Mouse (Mus musculus): Measurements from ENCODE around the gene Nptx1. TPM values are rescaled to one million over a fixed set of nuclear protein-coding genes. Genes with fewer than 3 reads are reported as not detected.

The Nptx1 gene
- polyA plus RNA-seq, 1 experiment from 2014 or later = 1.2 TPM

GRCm38 (mm10) chr11:119539944-119540343 is 7.6 kb downstream of the Nptx1 start:
- WGBS = 34% methylated on average over 14 of the region's 14 CpGs

GRCm38 (mm10) chr11:119533745-119534144 is 13.8 kb downstream of the Nptx1 start:
- Histone ChIP-seq H3K4me1 (no peaks in the 10 kb centered on the region), H3K9me3 (no peaks in the 10 kb centered on the region), H3K36me3 (no peaks in the 10 kb centered on the region), H3K4me2 (no peak overlapping the region), H3K27me3 (no peaks in the 10 kb centered on the region), H3K4me3 (no peak overlapping the region), H3K27ac (no peak overlapping the region), H3K9ac (no peak overlapping the region)
- WGBS = 60% methylated on average over 7 of the region's 7 CpGs
- no peak for ATAC-seq (ENCODE audit: insufficient number of reproducible peaks, low FRiP score, low TSS enrichment, low read depth)

More at GRCm38 (mm10) chr11:119539944-119540343, 7.6 kb downstream of the Nptx1 start:
- Histone ChIP-seq H3K27me3 (peaks cover 54% of the 10 kb centered on the region), H3K4me2 (no peak overlapping the region), H3K36me3 (no peaks in the 10 kb centered on the region), H3K27ac (no peak overlapping the region), H3K4me3 (no peak overlapping the region), H3K9ac (no peak overlapping the region), H3K4me1 (no peaks in the 10 kb centered on the region), H3K9me3 (no peaks in the 10 kb centered on the region)
- ATAC-seq (ENCODE audit: insufficient number of reproducible peaks, low FRiP score, low TSS enrichment, low read depth) = no peak

- Histone ChIP-seq H3K4me3 (no peak overlapping the region), H3K9ac (no peak overlapping the region), H3K4me1 (no peaks in the 10 kb centered on the region), H3K27ac (no peak overlapping the region), H3K36me3 (no peaks in the 10 kb centered on the region), H3K4me2 (no peak overlapping the region), H3K27me3 (no peaks in the 10 kb centered on the region), H3K9me3 (no peaks in the 10 kb centered on the region)
- no peak for ATAC-seq (ENCODE audit: insufficient number of reproducible peaks, low FRiP score, low TSS enrichment, low read depth)
- 70% methylated on average over 8 of the region's 8 CpGs for WGBS
Measured at GRCm38 (mm10) chr11:119532460-119532859, 15.1 kb downstream of the Nptx1 start.

- no peak overlapping the region for H3K4me3 ChIP-seq
- H3K4me1 ChIP-seq = peaks cover 3% of the 10 kb centered on the region
- no peak overlapping the region for H3K9ac ChIP-seq
- H3K36me3 ChIP-seq = no peaks in the 10 kb centered on the region
- no peaks in the 10 kb centered on the region for H3K27me3 ChIP-seq
- H3K9me3 ChIP-seq = no peaks in the 10 kb centered on the region
- ATAC-seq (ENCODE audit: insufficient number of reproducible peaks, low FRiP score, low TSS enrichment, low read depth) = no peak
- WGBS = 55% methylated on average over 11 of the region's 11 CpGs
- H3K4me2 ChIP-seq = no peak overlapping the region
- no peak overlapping the region for H3K27ac ChIP-seq
Measured at GRCm38 (mm10) chr11:119528930-119529329, 18.6 kb downstream of the Nptx1 start.

GRCm38 (mm10) chr11:119526068-119526966 is 21.2 kb downstream of the Nptx1 start:
- Histone ChIP-seq H3K9ac (no peak overlapping the region), H3K4me3 (no peak overlapping the region), H3K4me2 (no peak overlapping the region), H3K27me3 (no peaks in the 10 kb centered on the region), H3K9me3 (no peaks in the 10 kb centered on the region), H3K36me3 (no peaks in the 10 kb centered on the region), H3K4me1 (peaks cover 3% of the 10 kb centered on the region), H3K27ac (no peak overlapping the region)
- no peak for ATAC-seq (ENCODE audit: insufficient number of reproducible peaks, low FRiP score, low TSS enrichment, low read depth)
- WGBS = 73% methylated on average over 14 of the region's 14 CpGs

- peak overlapping the region; percentile 42 for H3K4me3 ChIP-seq
- H3K36me3 ChIP-seq = no peaks in the 10 kb centered on the region
- no peaks in the 10 kb centered on the region for H3K27me3 ChIP-seq
- 1% methylated on average over 33 of the region's 33 CpGs for WGBS
- no peaks in the 10 kb centered on the region for H3K9me3 ChIP-seq
- peak overlapping the region; percentile 56 for H3K4me2 ChIP-seq
- peak overlapping the region; percentile 35; the same call in 1 of the 2 replicates for H3K9ac ChIP-seq
- no peak overlapping the region for H3K27ac ChIP-seq
- peak; percentile 90 for ATAC-seq (ENCODE audit: insufficient number of reproducible peaks, low FRiP score, low TSS enrichment, low read depth)
- H3K4me1 ChIP-seq = peaks cover 3% of the 10 kb centered on the region
Measured at GRCm38 (mm10) chr11:119524545-119524949, 23.0 kb downstream of the Nptx1 start.

- 91% methylated on average over 3 of the region's 3 CpGs for WGBS
- peaks cover 3% of the 10 kb centered on the region for H3K4me1 ChIP-seq
- H3K4me2 ChIP-seq = no peak overlapping the region
- no peak overlapping the region for H3K9ac ChIP-seq
- H3K4me3 ChIP-seq = no peak overlapping the region
- H3K27ac ChIP-seq = no peak overlapping the region
- no peak for ATAC-seq (ENCODE audit: insufficient number of reproducible peaks, low FRiP score, low TSS enrichment, low read depth)
- H3K36me3 ChIP-seq = no peaks in the 10 kb centered on the region
- H3K27me3 ChIP-seq = no peaks in the 10 kb centered on the region
- no peaks in the 10 kb centered on the region for H3K9me3 ChIP-seq
Measured at GRCm38 (mm10) chr11:119523392-119523791, 24.2 kb downstream of the Nptx1 start.

GRCm38 (mm10) chr11:119522779-119523178 is 24.8 kb downstream of the Nptx1 start:
- no peaks in the 10 kb centered on the region for H3K9me3 ChIP-seq
- no peaks in the 10 kb centered on the region for H3K27me3 ChIP-seq
- H3K4me2 ChIP-seq = no peak overlapping the region
- no peaks in the 10 kb centered on the region for H3K36me3 ChIP-seq
- no peak overlapping the region for H3K27ac ChIP-seq
- WGBS = 77% methylated on average over 8 of the region's 8 CpGs
- peaks cover 3% of the 10 kb centered on the region for H3K4me1 ChIP-seq
- H3K4me3 ChIP-seq = no peak overlapping the region
- ATAC-seq (ENCODE audit: insufficient number of reproducible peaks, low FRiP score, low TSS enrichment, low read depth) = no peak
- no peak overlapping the region for H3K9ac ChIP-seq

GRCm38 (mm10) chr11:119521920-119522710 is 25.4 kb downstream of the Nptx1 start:
- H3K27ac ChIP-seq = no peak overlapping the region
- ATAC-seq (ENCODE audit: insufficient number of reproducible peaks, low FRiP score, low TSS enrichment, low read depth) = no peak

GRCm38 (mm10) chr11:119520713-119521063 is 26.9 kb downstream of the Nptx1 start:
- Histone ChIP-seq H3K9me3 (no peaks in the 10 kb centered on the region), H3K4me3 (no peak overlapping the region), H3K9ac (no peak overlapping the region), H3K27me3 (no peaks in the 10 kb centered on the region), H3K36me3 (no peaks in the 10 kb centered on the region), H3K4me1 (peaks cover 3% of the 10 kb centered on the region), H3K27ac (no peak overlapping the region), H3K4me2 (no peak overlapping the region)
- ATAC-seq (ENCODE audit: insufficient number of reproducible peaks, low FRiP score, low TSS enrichment, low read depth) = no peak

More at GRCm38 (mm10) chr11:119521920-119522710, 25.4 kb downstream of the Nptx1 start:
- H3K4me1 ChIP-seq = peaks cover 3% of the 10 kb centered on the region
- H3K4me3 ChIP-seq = no peak overlapping the region
- no peaks in the 10 kb centered on the region for H3K9me3 ChIP-seq
- no peaks in the 10 kb centered on the region for H3K27me3 ChIP-seq
- H3K36me3 ChIP-seq = no peaks in the 10 kb centered on the region
- 76% methylated on average over 6 of the region's 6 CpGs for WGBS
- no peak overlapping the region for H3K4me2 ChIP-seq
- H3K9ac ChIP-seq = no peak overlapping the region

- Histone ChIP-seq H3K4me2 (no peak overlapping the region), H3K4me3 (no peak overlapping the region), H3K9me3 (no peaks in the 10 kb centered on the region), H3K36me3 (no peaks in the 10 kb centered on the region), H3K9ac (no peak overlapping the region), H3K27me3 (0 out of 2 replicates have a peak, but pooled peaks cover 4% of the 10 kb centered on the region), H3K4me1 (peaks cover 7% of the 10 kb centered on the region), H3K27ac (no peak overlapping the region)
- ATAC-seq (ENCODE audit: insufficient number of reproducible peaks, low FRiP score, low TSS enrichment, low read depth) = no peak
- WGBS = 66% methylated on average over 5 of the region's 5 CpGs
Measured at GRCm38 (mm10) chr11:119520005-119520712, 27.4 kb downstream of the Nptx1 start.

Measured in limb, embryonic 15.5 days (tissue).